ENCODE assay signal across 8 mouse cellular contexts in genomic region chr13:55726598-55727119, GRCm38 (mm10). TPM values are rescaled to one million over a fixed set of nuclear protein-coding genes. Genes with fewer than 3 reads are reported as not detected.
DNase-seq lines count a peak whose midpoint lies in the region; ATAC-seq lines count a peak whose summit lies in the region.

No protein-coding gene starts in this region.

- peak overlapping the region; percentile 71 for H3K9ac ChIP-seq in kidney, embryonic 16.5 days (replicated peaks; ENCODE audit: low read length)
- H3K9ac ChIP-seq in heart, embryonic 16.5 days (ENCODE audit: low read length), result peak overlapping the region; percentile 84
- peak overlapping the region; percentile 86 for H3K9ac ChIP-seq in liver, embryonic 16.5 days (ENCODE audit: low read depth, low read length)

- no peaks in the 10 kb centered on the region for H3K27me3 ChIP-seq in kidney, embryonic 16.5 days (ENCODE audit: insufficient read depth, low read length)
- H3K27me3 ChIP-seq in heart, embryonic 16.5 days (ENCODE audit: control insufficient read depth, insufficient read depth, low read length), result no peaks in the 10 kb centered on the region
- no peaks in the 10 kb centered on the region for H3K27me3 ChIP-seq in liver, embryonic 16.5 days (ENCODE audit: control insufficient read depth, insufficient read depth, low read depth, low read length)

- H3K4me2 ChIP-seq in kidney, embryonic 16.5 days (replicated peaks; ENCODE audit: low read depth, low read length), result peak overlapping the region; percentile 53
- peak overlapping the region; percentile 72 for H3K4me2 ChIP-seq in heart, embryonic 16.5 days (ENCODE audit: low read depth, low read length)
- H3K4me2 ChIP-seq in liver, embryonic 16.5 days (ENCODE audit: low read depth, low read length), result peak overlapping the region; percentile 95

- DNase-seq in kidney, adult 8-10 months, result no peak
- peak; percentile 57 for DNase-seq in brain, adult 2 months (ENCODE audit: low read depth, low spot score)
- DNase-seq in urinary bladder, postnatal 14 days (ENCODE audit: low spot score), result no peak
- no peak for DNase-seq in right cerebral cortex, postnatal 4 days

- H3K4me3 ChIP-seq in kidney, embryonic 16.5 days (ENCODE audit: low read length), result peak overlapping the region; percentile 56
- H3K4me3 ChIP-seq in heart, embryonic 16.5 days (ENCODE audit: low read length), result peak overlapping the region; percentile 66
- peak overlapping the region; percentile 79 for H3K4me3 ChIP-seq in liver, embryonic 16.5 days (ENCODE audit: low read depth, low read length)

- no peak for ATAC-seq in kidney, embryonic 16.5 days (ENCODE audit: low FRiP score, low TSS enrichment)
- no peak for ATAC-seq in heart, embryonic 16.5 days (replicated peaks; ENCODE audit: extremely low read depth, insufficient read depth, low FRiP score)
- no peak for ATAC-seq in liver, embryonic 16.5 days (ENCODE audit: low read depth)
- no peak for ATAC-seq in inflammation-experienced regulatory T-cells, adult 6 months

- H3K36me3 ChIP-seq in kidney, embryonic 16.5 days (ENCODE audit: insufficient read depth, low read length), result peaks cover 15% of the 10 kb centered on the region
- H3K36me3 ChIP-seq in heart, embryonic 16.5 days (ENCODE audit: control insufficient read depth, insufficient read depth), result peaks cover 13% of the 10 kb centered on the region
- no peaks in the 10 kb centered on the region for H3K36me3 ChIP-seq in liver, embryonic 16.5 days (ENCODE audit: control insufficient read depth, insufficient read depth)

- H3K27ac ChIP-seq in kidney, embryonic 16.5 days (ENCODE audit: low read length), result peak overlapping the region; percentile 96
- H3K27ac ChIP-seq in heart, embryonic 16.5 days (ENCODE audit: low read length), result peak overlapping the region; percentile 97
- H3K27ac ChIP-seq in liver, embryonic 16.5 days (ENCODE audit: low read length), result peak overlapping the region; percentile 97

- H3K4me1 ChIP-seq in kidney, embryonic 16.5 days (ENCODE audit: insufficient read depth, low read length), result no peaks in the 10 kb centered on the region
- no peaks in the 10 kb centered on the region for H3K4me1 ChIP-seq in heart, embryonic 16.5 days (ENCODE audit: control insufficient read depth, insufficient read depth, low read length)
- peaks cover 4% of the 10 kb centered on the region for H3K4me1 ChIP-seq in liver, embryonic 16.5 days (ENCODE audit: control insufficient read depth, low read depth, low read length)

- WGBS in kidney, embryonic 16.5 days, result 11% methylated on average over 4 of the region's 4 CpGs
- WGBS in heart, embryonic 16.5 days, result 4% methylated on average over 4 of the region's 4 CpGs
- WGBS in liver, embryonic 16.5 days (ENCODE audit: insufficient replicate concordance), result 1% methylated on average over 4 of the region's 4 CpGs

- H3K9me3 ChIP-seq in kidney, embryonic 16.5 days (ENCODE audit: low read length), result no peaks in the 10 kb centered on the region
- no peaks in the 10 kb centered on the region for H3K9me3 ChIP-seq in heart, embryonic 16.5 days (replicated peaks; ENCODE audit: control insufficient read depth, low read length)
- H3K9me3 ChIP-seq in liver, embryonic 16.5 days (replicated peaks; ENCODE audit: control insufficient read depth, low read length), result no peaks in the 10 kb centered on the region

RNA-seq across cellular contexts. Expression of gene Pcbd2, which starts 0.5 kb away (rescaled TPM):
- polyA plus RNA-seq in kidney, embryonic 16.5 days (2015; fragmentation: Nextera tagmentation; extraction: Ambion mirVana), result 52.5 and 52.7 TPM in 2 replicates
- polyA plus RNA-seq in heart, embryonic 16.5 days (2015; fragmentation: Nextera tagmentation; extraction: Ambion mirVana), result 49.9 and 66.0 TPM in 2 replicates
- polyA plus RNA-seq in liver, embryonic 16.5 days (2015; fragmentation: Nextera tagmentation; extraction: Ambion mirVana), result 30.6 and 32.5 TPM in 2 replicates
- 10 to 100 TPM in 2 of 3 experiments, 1 to 10 TPM in 1; 1.4 to 21.8 (median 11.3) TPM for polyA plus RNA-seq in inflammation-experienced regulatory T-cells, adult 6 months (2017; shearing (Covaris generic))

RNA-seq across cellular contexts. Expression of gene Txndc15, which starts 12.2 kb away (rescaled TPM):
- 97.2 and 99.7 TPM in 2 replicates for polyA plus RNA-seq in kidney, embryonic 16.5 days (2015; fragmentation: Nextera tagmentation; extraction: Ambion mirVana)
- 65.6 and 73.4 TPM in 2 replicates for polyA plus RNA-seq in heart, embryonic 16.5 days (2015; fragmentation: Nextera tagmentation; extraction: Ambion mirVana)
- 30.3 and 31.2 TPM in 2 replicates for polyA plus RNA-seq in liver, embryonic 16.5 days (2015; fragmentation: Nextera tagmentation; extraction: Ambion mirVana)
- 10 to 100 TPM; 22.4 to 29.0 (median 26.0) TPM for polyA plus RNA-seq in inflammation-experienced regulatory T-cells, adult 6 months (2017; shearing (Covaris generic))

RNA-seq across cellular contexts. Expression of gene B230219D22Rik, which starts 33.7 kb away (rescaled TPM):
- 55.2 and 62.2 TPM in 2 replicates for polyA plus RNA-seq in kidney, embryonic 16.5 days (2015; fragmentation: Nextera tagmentation; extraction: Ambion mirVana)
- 49.3 and 51.4 TPM in 2 replicates for polyA plus RNA-seq in heart, embryonic 16.5 days (2015; fragmentation: Nextera tagmentation; extraction: Ambion mirVana)
- polyA plus RNA-seq in liver, embryonic 16.5 days (2015; fragmentation: Nextera tagmentation; extraction: Ambion mirVana), result 10.8 and 11.2 TPM in 2 replicates
- 10 to 100 TPM in 2 of 3 experiments, 1 to 10 TPM in 1; 9.8 to 15.8 (median 15.6) TPM for polyA plus RNA-seq in inflammation-experienced regulatory T-cells, adult 6 months (2017; shearing (Covaris generic))

RNA-seq across cellular contexts. Expression of gene Catsper3, which starts 57.7 kb away (rescaled TPM):
- 0.16 and 0.18 TPM in 2 replicates for polyA plus RNA-seq in kidney, embryonic 16.5 days (2015; fragmentation: Nextera tagmentation; extraction: Ambion mirVana)
- 0.11 TPM in 1 of 2 replicates, not detected in the other for polyA plus RNA-seq in heart, embryonic 16.5 days (2015; fragmentation: Nextera tagmentation; extraction: Ambion mirVana)
- 0.07 TPM in 1 of 2 replicates, not detected in the other for polyA plus RNA-seq in liver, embryonic 16.5 days (2015; fragmentation: Nextera tagmentation; extraction: Ambion mirVana)
- polyA plus RNA-seq in inflammation-experienced regulatory T-cells, adult 6 months (2017; shearing (Covaris generic)), result not detected
